Mouse (Mus musculus) MEL-GATA-1-ER (cell line): ENCODE results near the gene Cbx5.
A peak's percentile ranks its signal among the peaks of the same experiment; 100 is the strongest.

Source experiments
- DNase-seq: peaks from one replicate; pipeline ENCODE4 v3.0.0-alpha.2; 2012; ENCODE audit warnings: low read depth; ENCODE audit errors: extremely low read depth

The Cbx5 gene

DNA sequence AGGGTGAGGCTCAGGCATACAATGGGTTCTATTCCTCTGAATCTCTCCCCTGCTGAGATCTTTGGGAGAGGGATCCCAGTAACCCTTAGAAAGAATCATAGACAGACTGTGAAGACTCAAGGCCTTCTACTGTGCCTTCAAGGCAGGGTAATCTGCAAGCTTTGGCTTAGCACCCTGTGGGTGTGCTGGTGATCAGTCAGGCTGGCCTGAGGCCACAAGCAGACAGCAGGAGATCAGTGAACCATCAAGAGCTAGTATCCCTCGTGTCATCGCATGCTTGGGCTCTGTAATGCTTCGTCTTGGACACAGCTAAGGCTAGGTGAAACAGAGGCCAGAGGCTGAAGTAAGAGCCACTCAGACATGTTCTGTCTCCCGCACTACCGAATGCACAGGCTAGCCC is 66.4 kb downstream of the Cbx5 start:
- no peak for DNase-seq

DNA sequence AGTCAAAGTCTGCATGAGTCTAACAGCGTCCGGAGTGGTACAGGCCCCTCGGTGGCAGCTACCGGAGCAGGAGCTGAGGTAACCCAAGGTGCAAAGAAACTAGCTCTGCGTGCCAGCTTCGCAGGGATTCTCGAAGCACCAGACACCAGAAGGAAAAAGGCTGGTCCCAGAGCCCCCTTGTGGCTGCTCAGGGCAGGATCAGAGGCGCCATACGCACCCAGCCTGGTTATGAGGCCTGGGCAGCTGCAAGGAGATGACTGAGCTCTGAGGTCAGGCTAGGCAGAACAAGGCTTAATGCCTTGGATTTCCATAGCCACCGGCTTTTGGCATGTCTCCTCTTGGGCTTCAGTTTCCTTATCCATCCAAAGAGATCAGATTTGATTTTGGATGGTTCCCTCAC is 67.1 kb downstream of the Cbx5 start:
- DNase-seq = no peak

DNA sequence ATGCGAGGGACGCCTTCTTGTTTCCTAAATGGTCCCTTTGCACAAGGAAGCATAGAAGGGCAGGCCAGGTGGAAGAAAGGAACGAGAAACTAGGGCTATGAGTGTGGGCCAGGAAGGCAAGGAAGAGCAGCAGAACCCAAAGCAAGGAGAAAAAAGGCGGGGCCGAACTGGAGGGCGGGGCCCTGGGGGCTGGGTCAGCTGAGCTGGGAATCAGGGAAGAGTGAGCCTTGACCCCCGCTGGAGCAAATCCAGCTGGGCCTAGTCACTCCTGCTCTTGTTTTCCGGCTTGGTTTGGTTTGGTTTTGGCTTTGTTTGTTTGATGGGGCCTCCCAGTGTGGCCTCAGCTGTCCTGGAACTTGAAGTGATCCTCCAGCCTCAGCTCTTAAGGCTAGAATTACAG is 68.3 kb downstream of the Cbx5 start:
- no peak for DNase-seq

DNA sequence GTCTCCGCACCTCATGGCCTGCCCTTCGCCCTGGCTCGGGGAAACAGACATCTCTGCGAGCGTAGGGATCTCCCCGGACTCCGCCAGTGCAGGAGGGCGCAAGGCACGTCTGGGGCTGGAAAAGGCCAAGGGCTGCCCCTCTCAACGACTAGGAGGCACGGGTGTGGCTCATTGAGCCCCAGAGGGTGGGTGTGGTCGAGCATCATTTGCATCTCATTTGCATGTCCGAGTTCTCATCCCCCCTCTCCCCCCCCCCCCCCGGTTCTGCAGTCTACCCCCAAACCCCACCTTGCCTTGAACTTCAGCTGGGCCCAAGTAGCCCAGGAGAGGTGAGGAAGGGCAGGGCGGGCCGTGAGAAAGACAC is 69.3 kb downstream of the Cbx5 start:
- DNase-seq = no peak

DNA sequence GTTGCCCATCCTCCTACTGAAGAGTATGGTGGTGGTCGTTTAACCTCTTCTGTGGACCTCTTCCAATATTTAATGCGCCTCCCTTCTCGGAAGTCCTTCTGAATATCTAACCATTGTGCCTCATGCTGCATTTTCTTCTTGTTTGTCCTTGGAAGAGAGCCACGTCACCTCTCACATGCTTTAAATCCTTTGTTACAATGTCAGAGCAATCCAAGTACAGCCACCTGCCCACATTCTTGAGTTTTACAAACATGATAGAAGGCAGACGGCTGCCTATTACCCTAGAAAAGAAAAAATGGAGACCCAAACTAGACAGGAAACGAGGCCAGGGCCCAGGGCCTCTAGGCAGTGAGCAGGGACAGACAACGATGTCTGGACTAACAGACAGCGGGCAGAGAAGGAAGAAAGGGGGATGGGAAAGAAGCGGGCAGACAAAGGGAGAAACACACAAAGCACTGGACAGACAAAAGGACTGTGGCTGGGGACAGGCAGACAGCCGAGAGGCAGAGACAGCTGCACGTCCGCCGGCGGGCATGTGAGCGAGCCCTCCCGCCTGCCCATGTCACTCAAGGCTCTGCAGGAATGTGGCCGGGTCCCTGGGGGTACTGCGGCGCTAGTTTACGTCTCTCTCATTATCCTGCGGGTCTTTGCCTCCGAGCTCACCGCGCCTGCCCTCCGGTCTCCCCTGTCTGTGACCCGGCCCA is 69.9 kb downstream of the Cbx5 start:
- no peak for DNase-seq

DNA sequence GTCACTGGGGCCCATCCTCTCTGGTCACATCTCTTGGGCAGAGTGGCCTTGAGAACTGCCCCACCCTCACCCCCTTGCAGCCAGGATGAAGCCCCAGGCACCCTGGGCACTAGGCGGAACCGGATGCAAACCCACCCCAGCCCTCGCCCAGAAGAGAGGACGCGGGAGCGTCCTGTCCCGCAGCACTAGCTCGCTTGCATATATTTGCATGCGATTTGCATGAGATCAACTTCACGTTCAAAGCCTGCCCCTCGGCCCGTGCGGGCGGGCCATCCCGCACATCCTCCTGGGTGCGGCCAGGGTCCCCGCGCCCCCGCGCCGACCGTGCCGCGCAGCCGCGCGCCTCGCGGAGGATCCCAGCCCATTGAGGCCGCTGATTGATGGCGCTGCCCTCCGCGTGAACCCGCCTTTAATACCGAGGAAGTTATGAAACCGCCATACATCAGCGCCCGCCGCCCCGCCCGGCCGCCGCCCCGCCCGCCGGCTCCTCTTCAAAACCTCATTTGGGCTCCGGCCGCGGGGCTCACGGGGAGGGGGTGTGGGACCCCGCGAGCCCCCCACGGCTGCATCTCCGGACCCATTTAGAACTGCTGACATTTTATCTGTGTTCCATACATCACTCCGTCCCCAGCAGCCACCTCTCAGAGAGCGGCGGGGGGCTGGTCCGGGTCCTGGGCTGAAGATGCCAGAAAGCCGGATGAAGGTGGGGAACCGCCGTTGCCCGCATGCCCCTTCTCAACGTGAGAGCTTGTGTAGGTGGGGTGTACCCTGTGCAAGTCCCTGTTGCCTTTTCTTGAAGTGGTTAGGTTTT is 70.6 kb downstream of the Cbx5 start:
- no peak for DNase-seq

DNA sequence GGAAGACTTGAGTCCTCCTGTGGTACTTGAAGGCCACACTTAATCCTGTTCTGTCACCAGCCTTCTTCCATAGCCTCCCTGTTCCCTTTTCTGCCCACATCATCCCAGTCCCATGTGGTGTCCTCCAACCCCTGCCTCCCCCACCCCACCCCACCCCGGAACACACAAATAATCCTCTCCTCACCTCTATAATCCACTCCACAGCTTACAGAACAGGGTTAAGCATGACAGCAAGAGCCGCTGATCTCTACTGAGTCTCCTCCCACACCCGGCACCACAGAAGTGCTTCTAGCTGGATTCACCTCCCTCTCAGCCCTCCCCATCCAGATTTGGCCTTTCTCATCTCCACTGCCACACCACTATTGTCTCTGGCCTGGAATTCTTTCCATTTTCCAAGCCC is 71.8 kb downstream of the Cbx5 start:
- DNase-seq = no peak

DNA sequence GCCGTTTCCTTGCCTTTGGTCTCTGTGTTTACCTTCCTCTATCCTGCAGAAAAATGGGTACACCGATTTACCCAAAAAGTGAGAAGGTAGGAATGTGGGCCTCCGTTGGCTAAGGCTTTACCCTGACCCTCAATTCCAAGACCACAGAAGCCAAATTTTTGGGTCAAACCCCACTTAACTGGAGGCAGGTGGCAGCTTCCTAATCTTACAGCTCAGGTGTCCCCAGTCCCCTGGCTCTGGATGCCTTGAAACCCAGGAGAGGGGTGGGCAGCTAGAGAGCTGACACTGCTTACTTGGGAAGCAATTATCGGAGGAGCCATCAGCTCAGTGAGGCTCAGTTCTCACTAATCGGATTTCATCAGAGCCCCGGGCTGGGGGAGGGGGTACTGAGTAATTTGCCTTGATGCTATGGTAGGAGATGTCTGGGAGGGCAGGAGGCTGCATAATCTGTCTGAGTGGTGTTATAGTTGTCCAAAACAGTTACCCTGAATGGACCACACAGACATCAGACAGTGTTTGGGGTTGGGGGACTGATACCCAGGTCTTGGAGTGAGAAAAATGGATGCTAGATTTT is 72.5 kb downstream of the Cbx5 start, which contains the start of gene Smug1:
TSS of gene Smug1 (minus strand) at position 51 of the 574 bp plus-strand sequence.
- DNase-seq = no peak

DNA sequence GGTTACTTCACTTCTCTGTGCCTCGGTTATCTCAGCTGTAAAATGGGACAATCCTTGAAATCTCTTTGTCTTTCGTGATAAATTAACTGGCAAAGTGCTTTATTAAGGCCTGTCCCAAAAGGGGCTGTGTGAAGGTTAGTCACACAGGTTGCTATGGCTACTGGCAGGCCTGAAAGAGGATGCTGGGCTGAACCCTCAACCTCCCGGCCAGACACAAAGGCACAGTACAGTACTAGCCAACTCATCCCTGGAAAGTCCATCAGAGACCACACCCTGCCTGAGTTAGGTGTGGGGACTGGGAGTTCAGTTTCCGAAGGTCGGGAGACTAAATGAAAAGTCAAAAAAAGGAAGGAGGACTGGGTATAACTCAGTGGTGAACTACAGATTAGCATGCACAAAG is 73.7 kb downstream of the Cbx5 start:
- DNase-seq = no peak

DNA sequence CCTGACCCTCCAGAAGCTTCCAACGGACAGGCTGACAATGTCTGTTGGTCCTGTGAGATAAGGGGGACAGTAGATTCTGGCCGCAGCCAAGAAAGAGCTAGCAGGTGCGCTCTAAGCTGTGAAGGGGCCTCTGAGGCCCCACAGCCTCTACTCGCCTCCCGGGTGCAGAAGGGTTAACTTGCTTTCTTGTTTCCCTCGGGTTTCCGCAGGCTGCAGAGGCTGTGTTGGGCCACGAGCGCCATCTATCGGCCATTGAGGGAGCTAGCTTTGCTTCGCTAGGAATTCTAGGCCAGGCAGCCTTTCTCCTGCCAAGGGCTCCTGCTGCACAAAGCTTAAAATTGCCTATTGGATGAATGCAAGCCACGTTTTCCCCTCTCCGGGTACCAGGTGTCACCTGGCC is 74.2 kb downstream of the Cbx5 start:
- DNase-seq = no peak

DNA sequence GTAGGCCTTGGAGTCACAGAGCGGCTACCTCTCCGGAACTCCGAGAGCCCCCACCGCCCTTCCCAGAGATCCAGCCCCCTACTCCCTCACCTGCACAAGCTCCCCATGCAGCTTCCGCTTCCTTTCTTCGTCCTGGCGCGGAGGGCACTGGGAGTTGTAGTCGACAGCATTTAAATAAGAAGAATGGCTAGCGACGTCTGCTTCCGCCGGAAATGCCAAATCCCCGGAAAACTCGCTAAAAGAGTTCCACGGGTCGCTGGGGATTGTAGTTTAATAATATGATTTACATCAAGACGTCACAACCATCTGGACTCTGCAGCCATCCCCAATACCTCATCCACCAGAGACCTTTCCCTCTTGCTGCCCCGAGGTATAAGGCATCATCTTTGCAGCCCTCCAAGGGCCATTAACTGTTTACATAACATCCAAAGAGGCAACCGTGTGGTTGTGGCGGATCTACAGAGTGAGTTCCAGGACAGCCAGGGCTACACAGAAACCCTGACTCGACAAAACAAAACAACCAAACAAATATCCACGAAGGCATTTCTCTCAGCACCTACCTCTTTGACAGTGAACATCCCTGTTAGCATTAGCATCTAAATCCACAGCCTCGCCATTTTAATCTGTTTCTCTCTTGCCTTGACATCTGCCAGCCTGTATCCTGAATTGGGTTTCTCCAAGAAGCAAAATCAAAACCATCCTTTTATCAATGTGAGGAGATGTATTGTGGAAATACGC is 76.3 kb downstream of the Cbx5 start:
- DNase-seq = peak; percentile 83

DNA sequence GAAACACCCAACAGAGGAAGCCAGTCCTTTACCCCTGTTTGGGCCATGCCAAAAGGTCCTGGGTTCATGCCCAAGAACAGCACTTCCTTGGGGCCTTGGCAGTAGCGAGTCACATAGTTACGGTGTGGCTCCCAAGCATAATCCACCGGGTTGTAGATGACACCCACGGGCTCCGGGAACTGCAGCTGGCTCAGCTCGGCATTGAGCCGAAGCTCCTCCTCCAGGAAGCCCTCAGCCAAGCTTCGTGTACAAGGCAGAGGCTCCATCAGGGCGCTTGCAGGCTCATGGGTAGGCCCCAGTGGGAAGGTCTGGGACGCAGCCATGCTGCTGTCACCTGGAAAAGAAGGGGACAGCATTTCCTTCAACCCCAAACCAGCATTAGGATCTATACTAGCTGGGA is 82.0 kb downstream of the Cbx5 start:
- no peak for DNase-seq

DNA sequence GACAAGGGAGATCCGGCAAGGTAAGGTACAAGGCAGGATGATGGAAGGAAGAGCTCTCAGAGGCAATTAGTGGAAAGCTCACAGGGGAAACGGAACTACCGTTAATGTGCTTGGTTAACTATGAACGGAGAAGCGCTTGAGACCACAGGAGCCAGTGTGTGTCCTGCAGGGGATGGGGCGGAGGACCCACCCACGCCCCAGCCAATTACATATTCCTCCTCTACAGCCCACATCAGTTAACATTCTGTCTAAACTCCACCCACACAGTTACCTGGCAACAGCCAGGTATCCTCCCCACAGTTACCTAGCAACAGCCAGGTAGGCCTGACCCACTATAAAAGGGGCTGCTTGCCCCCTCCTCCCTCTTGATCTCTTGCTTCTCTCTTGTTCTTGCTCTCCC is 82.7 kb downstream of the Cbx5 start:
- no peak for DNase-seq

DNA sequence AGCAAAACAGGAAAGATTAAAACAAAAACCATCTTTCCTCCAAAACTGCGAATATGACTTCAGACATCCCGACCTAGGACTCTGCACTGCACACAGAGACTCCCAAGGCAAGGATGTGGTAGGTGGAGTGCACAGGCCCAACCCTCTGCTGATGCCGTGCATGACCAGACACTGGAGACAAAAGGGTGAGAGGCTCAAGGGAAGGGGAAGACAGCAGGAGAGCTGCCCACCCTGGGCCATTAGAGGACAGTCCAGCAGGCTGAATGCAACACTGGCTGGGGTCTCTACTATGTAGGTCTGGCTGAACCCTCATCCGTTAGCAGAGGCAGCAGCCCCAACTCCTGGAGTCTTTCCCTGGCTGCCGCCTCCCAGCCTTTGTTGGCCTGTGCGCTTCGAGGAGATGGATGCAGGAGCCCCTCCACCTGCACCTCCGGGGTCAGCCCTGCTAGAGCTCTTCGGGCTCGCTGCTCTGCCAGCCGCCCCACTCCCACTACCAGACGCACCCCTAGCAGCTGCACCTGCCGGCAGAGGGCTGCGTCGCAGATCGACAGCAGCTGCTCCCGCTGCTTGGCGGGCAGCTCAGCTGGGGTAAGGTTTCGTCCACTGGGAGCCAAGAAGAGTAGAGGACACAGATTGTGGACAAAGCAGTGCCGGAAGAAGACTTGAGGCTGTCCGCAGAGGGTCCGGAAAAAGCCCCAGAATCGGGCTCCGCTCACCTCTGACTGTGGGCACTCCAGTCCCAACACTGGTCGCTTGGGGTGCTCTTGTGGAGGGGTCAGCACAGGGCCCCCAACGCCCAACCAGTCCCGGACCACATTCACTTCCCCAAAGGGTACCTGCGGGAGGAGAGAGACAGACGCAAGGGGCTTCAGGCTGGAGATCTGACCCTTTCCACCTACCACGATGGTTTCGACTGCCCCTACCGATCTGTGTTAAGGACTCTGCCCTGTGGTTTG is 84.0 kb downstream of the Cbx5 start:
- no peak for DNase-seq

DNA sequence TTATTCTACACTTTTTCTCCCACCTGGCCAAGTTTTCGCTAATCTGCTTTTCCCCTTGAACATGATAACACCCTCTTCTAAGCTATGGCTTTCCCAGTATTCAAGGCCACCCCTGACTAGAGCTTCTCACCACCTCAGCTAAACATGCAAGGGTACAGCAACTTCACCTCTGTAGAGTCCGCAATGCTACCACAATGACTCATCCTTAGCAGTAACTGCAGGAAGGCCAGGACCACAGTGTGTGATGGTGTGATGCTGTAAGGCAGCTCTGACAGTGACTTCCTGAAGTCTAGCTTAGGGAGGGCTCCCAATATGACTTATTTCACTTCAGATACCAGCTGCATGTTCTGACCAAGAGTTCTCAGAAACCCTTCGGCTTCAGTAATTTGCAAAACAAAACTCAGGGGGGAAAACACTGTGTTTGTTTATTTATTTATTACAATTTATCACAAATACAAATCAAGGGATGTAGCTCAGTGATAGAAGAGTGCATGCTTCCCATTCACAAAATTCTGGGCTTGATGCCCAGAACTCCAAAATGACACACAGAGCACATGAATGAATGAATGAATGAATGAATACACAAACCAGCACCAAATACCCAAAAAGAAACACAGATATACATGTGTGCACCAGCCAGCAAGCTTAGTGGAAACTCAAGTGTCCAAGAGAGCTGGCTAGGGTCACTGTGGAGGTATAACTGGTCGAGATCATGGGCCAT is 86.6 kb downstream of the Cbx5 start:
- DNase-seq = no peak

DNA sequence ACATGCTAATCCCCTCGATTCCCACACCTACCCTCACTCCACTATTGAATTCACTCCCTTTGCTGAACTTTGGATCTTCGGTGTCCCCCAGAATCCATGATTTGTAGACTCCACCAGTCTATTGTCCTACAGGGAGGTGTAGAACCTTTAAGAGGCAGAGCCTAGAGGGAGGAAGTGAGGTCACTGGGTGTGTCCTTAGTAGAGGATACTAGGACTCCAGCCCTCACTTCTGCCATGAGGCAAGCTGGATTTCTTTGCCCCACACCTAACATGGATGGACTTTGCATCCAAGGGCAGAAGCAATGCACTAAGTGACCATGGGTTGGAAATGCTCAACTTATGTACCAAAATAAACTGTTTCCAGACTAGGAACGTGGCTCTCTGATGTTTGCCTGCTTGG is 87.2 kb downstream of the Cbx5 start:
- no peak for DNase-seq

DNA sequence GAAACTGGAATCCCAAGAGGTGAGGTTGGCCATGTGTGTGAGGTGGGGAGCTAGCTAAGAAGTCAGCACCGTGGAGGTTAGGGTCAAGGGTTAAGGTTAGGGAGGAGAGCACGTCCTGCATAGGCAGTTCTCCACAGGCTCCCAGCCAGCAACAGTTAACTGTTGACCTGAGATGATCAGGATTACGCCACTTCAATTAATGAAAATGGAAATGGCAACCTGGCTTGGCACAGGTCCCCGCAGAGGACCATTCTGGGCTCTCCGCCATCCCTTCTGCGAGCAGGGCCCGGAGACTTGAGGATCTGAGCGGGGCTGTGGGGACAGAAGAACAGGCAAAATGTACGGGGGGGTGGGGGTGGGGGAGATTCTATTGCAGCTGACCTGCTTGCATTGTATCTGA is 91.8 kb downstream of the Cbx5 start:
- no peak for DNase-seq

DNA sequence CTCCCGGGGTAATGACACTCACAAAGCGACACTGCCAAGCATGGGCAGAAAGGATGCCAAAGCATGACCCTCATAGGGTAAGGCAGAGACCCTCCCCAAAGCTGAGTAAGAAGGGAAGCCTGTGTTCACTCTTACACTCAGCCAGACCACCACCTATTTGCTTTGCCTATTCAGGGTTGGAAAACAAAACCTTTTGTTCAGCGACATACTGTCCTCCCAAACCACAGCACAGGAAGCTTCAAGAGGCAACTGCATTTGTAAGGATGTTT is 92.3 kb downstream of the Cbx5 start:
- DNase-seq = no peak

DNA sequence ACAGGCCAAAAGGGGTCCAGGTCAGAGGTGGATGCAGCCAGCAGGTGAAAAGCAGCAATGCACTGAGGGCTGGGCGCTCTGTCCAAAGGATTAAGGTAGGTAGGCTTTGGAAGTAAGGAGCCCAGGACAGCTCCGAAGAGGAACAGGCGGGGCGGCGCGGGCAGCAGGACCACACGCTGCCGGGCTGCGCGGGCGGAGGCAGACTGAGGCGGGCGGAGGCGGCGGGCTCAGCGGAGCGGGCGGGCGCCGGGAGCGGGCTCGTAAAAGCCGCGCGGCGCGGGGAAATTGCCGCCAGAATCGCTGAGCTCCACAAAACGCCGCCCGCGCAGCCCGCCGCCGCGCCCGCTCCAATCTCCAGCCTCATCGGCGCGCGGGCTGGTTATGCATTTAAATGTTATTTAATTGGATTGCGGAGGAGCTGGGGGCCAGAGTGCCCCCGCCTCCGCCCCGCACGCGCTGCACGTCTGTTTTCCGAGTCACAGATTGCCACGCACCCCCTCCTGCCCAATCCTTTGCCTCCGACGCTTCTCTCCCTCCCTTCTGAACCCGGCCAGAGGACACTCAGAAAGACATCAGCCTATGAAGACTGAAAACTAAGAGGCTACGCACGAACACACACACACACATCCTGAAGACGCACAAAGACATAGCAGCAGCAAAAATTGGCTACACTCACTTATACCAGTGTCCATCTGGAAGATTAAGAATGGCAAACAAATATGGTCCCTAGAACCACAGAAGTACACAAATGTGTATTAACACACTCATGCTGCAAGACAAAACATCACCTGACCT is 92.8 kb downstream of the Cbx5 start:
- no peak for DNase-seq
